22 mouse cellular contexts compared by ENCODE assay signal in genomic region chr5:25877281-25877680, GRCm38 (mm10).
A peak's percentile ranks its signal among the peaks of the same experiment; 100 is the strongest.
DNase-seq lines count a peak whose midpoint lies in the region; ATAC-seq and TF ChIP-seq lines count a peak whose summit lies in the region.
"Had no signal": no experiment of that assay in that cellular context is flagged by ENCODE, and none has a peak within 500 bp of the region (broad histone marks: within the 10 kb centered on the region; RNA-seq: fewer than 3 reads in every experiment).

No protein-coding gene starts in this region.

- TF ChIP-seq EP300 in heart, postnatal 0 days (IDR thresholded peaks at IDR 0.05; ENCODE audit: low read depth) = no peak

- WGBS in heart, postnatal 0 days = 52% methylated on average over 5 of the region's 5 CpGs

- H3K27me3 ChIP-seq in heart, postnatal 0 days (ENCODE audit: control insufficient read depth, insufficient read depth, low read length) = no peaks in the 10 kb centered on the region
- H3K27me3 ChIP-seq: embryonic facial prominence, embryonic 13.5 days; embryonic facial prominence, embryonic 15.5 days; forebrain, embryonic 12.5 days had no signal

- H3K9me3 ChIP-seq in heart, postnatal 0 days (replicated peaks; ENCODE audit: control insufficient read depth, low read length) = no peaks in the 10 kb centered on the region
- H3K9me3 ChIP-seq: embryonic facial prominence, embryonic 13.5 days; embryonic facial prominence, embryonic 15.5 days; forebrain, embryonic 10.5 days; forebrain, embryonic 12.5 days had no signal

- TF ChIP-seq CTCF in heart, postnatal 0 days (IDR thresholded peaks at IDR 0.05; ENCODE audit: low read depth) = no peak

- H3K27ac ChIP-seq in heart, postnatal 0 days (ENCODE audit: low read depth) = no peak overlapping the region
- H3K27ac ChIP-seq: embryonic facial prominence, embryonic 13.5 days; embryonic facial prominence, embryonic 15.5 days; forebrain, embryonic 10.5 days; forebrain, embryonic 12.5 days had no signal

- DNase-seq in heart, adult 18-20 months = peak; percentile 20 to 28
- DNase-seq in heart, postnatal 25 days (ENCODE audit: low spot score) = no peak
- DNase-seq in heart, postnatal 0 days (ENCODE audit: low spot score) = peak; percentile 8
- DNase-seq in heart, postnatal 14 days = no peak
- peak; percentile 30 for DNase-seq in adipocyte (ENCODE audit: low spot score)
- DNase-seq in adrenal gland, adult 8-10 months = no peak
- DNase-seq: adrenal gland, postnatal 10 days; adrenal gland, postnatal 25 days; cerebellum, adult 11 months; cerebellum, adult 18-20 months; cerebellum, adult 8-10 months; cerebellum, adult 9-11 months; cerebellum, postnatal 14 days; cerebellum, postnatal 36 days; embryo, embryonic 11 days had no signal

- intact Hi-C loops in heart, postnatal 25 days (cut with DNase I) = no loop called here
- intact Hi-C loops in heart, postnatal 14 days (cut with DNase I) = no loop called here

- no peak overlapping the region for H3K4me2 ChIP-seq in heart, postnatal 0 days (ENCODE audit: low read depth, low read length)
- H3K4me2 ChIP-seq: embryonic facial prominence, embryonic 13.5 days; embryonic facial prominence, embryonic 15.5 days; forebrain, embryonic 12.5 days had no signal

- H3K9ac ChIP-seq in heart, postnatal 0 days (replicated peaks; ENCODE audit: low read depth, low read length) = no peak overlapping the region
- H3K9ac ChIP-seq: embryonic facial prominence, embryonic 13.5 days; embryonic facial prominence, embryonic 15.5 days; forebrain, embryonic 12.5 days had no signal

- H3K4me1 ChIP-seq in heart, postnatal 0 days (ENCODE audit: control insufficient read depth, insufficient read depth) = no peaks in the 10 kb centered on the region
- H3K4me1 ChIP-seq: embryonic facial prominence, embryonic 13.5 days; embryonic facial prominence, embryonic 15.5 days; forebrain, embryonic 10.5 days; forebrain, embryonic 12.5 days had no signal

- peak; percentile 44; the same call in 1 of the 2 replicates for ATAC-seq in heart, postnatal 0 days (ENCODE audit: insufficient read depth, low read depth)
- ATAC-seq: forebrain, embryonic 14.5 days; forebrain, embryonic 16.5 days had no signal

- H3K4me3 ChIP-seq in heart, postnatal 0 days (ENCODE audit: low read depth, low read length) = no peak overlapping the region
- H3K4me3 ChIP-seq: embryonic facial prominence, embryonic 13.5 days; embryonic facial prominence, embryonic 15.5 days; erythroblast, embryonic 14.5 days; forebrain, embryonic 10.5 days; forebrain, embryonic 12.5 days had no signal

- no peaks in the 10 kb centered on the region for H3K36me3 ChIP-seq in heart, postnatal 0 days (replicated peaks; ENCODE audit: control insufficient read depth, insufficient read depth, low read length)
- H3K36me3 ChIP-seq: embryonic facial prominence, embryonic 13.5 days; embryonic facial prominence, embryonic 15.5 days; forebrain, embryonic 10.5 days; forebrain, embryonic 12.5 days had no signal

Comparison
In these comparisons a context has a peak if more than half of its experiments do, and no peak if none do; other contexts are left out.
1. DNase-seq: peak in heart, adult 18-20 months (2 of 2), heart, postnatal 0 days (single experiment) and adipocyte (single experiment); none in heart, postnatal 25 days (single experiment), heart, postnatal 14 days (0 of 2) and adrenal gland, adult 8-10 months (single experiment).